Mouse (Mus musculus): ENCODE data around the gene Cirbp. TPM values are rescaled to one million over a fixed set of nuclear protein-coding genes. Genes with fewer than 3 reads are reported as not detected.

The Cirbp gene
- total RNA-seq, 1 experiment: 69.6 TPM

- TF ChIP-seq ZNF384 (IDR thresholded peaks at IDR 0.05; ENCODE audit: low read depth, low read length) (no peak), MAFK (IDR thresholded peaks at IDR 0.05; ENCODE audit: insufficient read depth, low read depth, low read length) (no peak), HCFC1 (IDR thresholded peaks at IDR 0.05; ENCODE audit: borderline replicate concordance, insufficient read depth, low read length) (no peak), ZC3H11A (IDR thresholded peaks at IDR 0.05; ENCODE audit: borderline replicate concordance, low read depth, low read length) (no peak), CHD2 (IDR thresholded peaks at IDR 0.05; ENCODE audit: low read depth, low read length) (no peak)
- Histone ChIP-seq H3K4me1 (ENCODE audit: control insufficient read depth in 2 of 2, insufficient read depth in 2 of 2, low read length in 2 of 2, poor library complexity in 1 of 2) (peaks cover 0 to 8% of the 10 kb centered on the region in 2 experiments; a peak in 1 of 4 replicates), H3K36me3 (ENCODE audit: control insufficient read depth, insufficient read depth, low read length, poor library complexity, severe bottlenecking) (no peaks in the 10 kb centered on the region), H3K9ac (ENCODE audit: insufficient read depth, low read depth, low read length, poor library complexity, severe bottlenecking) (no peak overlapping the region), H3K27ac (ENCODE audit: insufficient read depth, low read depth, low read length, poor library complexity, severe bottlenecking) (no peak overlapping the region), H3K4me3 (ENCODE audit: insufficient read depth in 1 of 2, low read depth in 1 of 2, low read length in 2 of 2, poor library complexity in 1 of 2, severe bottlenecking in 1 of 2) (no peak overlapping the region), H3K9me3 (ENCODE audit: control insufficient read depth, insufficient read depth, low read depth, low read length) (no peaks in the 10 kb centered on the region)
- DNase-seq (ENCODE audit: low read depth, low spot score): no peak
- in situ Hi-C loops (cut with MboI; ENCODE audit: low sequenced_read_pairs in 2 of 2, unreplicated experiment in 2 of 2): no loop called here
These were observed 15.0 kb downstream of the Cirbp start for GRCm38 (mm10) chr10:80180823-80181222.

- Histone ChIP-seq H3K4me3 (ENCODE audit: insufficient read depth in 1 of 2, low read depth in 1 of 2, low read length in 2 of 2, poor library complexity in 1 of 2, severe bottlenecking in 1 of 2) (no peak overlapping the region), H3K36me3 (ENCODE audit: control insufficient read depth, insufficient read depth, low read length, poor library complexity, severe bottlenecking) (no peaks in the 10 kb centered on the region), H3K9me3 (ENCODE audit: control insufficient read depth, insufficient read depth, low read depth, low read length) (no peaks in the 10 kb centered on the region), H3K9ac (ENCODE audit: insufficient read depth, low read depth, low read length, poor library complexity, severe bottlenecking) (no peak overlapping the region), H3K27ac (ENCODE audit: insufficient read depth, low read depth, low read length, poor library complexity, severe bottlenecking) (no peak overlapping the region), H3K4me1 (ENCODE audit: control insufficient read depth in 2 of 2, insufficient read depth in 2 of 2, low read length in 2 of 2, poor library complexity in 1 of 2) (peaks cover 2 to 16% of the 10 kb centered on the region in 2 experiments; a peak in 1 of 4 replicates)
- no peak for TF ChIP-seq MAFK (IDR thresholded peaks at IDR 0.05; ENCODE audit: insufficient read depth, low read depth, low read length)
- no peak for TF ChIP-seq HCFC1 (IDR thresholded peaks at IDR 0.05; ENCODE audit: borderline replicate concordance, insufficient read depth, low read length)
- TF ChIP-seq ZNF384 (IDR thresholded peaks at IDR 0.05; ENCODE audit: low read depth, low read length): no peak
- TF ChIP-seq CHD2 (IDR thresholded peaks at IDR 0.05; ENCODE audit: low read depth, low read length): no peak
- TF ChIP-seq ZC3H11A (IDR thresholded peaks at IDR 0.05; ENCODE audit: borderline replicate concordance, low read depth, low read length): no peak
- DNase-seq (ENCODE audit: low read depth, low spot score): no peak
- in situ Hi-C loops (cut with MboI; ENCODE audit: low sequenced_read_pairs in 2 of 2, unreplicated experiment in 2 of 2): no loop called here
These were observed 16.8 kb downstream of the Cirbp start for GRCm38 (mm10) chr10:80182547-80182946.

GRCm38 (mm10) chr10:80186649-80187048 is 20.9 kb downstream of the Cirbp start:
- H3K9me3 ChIP-seq (ENCODE audit: control insufficient read depth, insufficient read depth, low read depth, low read length): no peaks in the 10 kb centered on the region
- H3K9ac ChIP-seq (ENCODE audit: insufficient read depth, low read depth, low read length, poor library complexity, severe bottlenecking): no peak overlapping the region
- H3K27ac ChIP-seq (ENCODE audit: insufficient read depth, low read depth, low read length, poor library complexity, severe bottlenecking): no peak overlapping the region
- in situ Hi-C loops (cut with MboI; ENCODE audit: low sequenced_read_pairs in 2 of 2, unreplicated experiment in 2 of 2): no loop called here
- peaks cover 2 to 12% of the 10 kb centered on the region in 2 experiments; a peak in 1 of 4 replicates for H3K4me1 ChIP-seq (ENCODE audit: control insufficient read depth in 2 of 2, insufficient read depth in 2 of 2, low read length in 2 of 2, poor library complexity in 1 of 2)
- DNase-seq (ENCODE audit: low read depth, low spot score): no peak
- no peaks in the 10 kb centered on the region for H3K36me3 ChIP-seq (ENCODE audit: control insufficient read depth, insufficient read depth, low read length, poor library complexity, severe bottlenecking)
- TF ChIP-seq ZC3H11A (IDR thresholded peaks at IDR 0.05; ENCODE audit: borderline replicate concordance, low read depth, low read length) (no peak), ZNF384 (IDR thresholded peaks at IDR 0.05; ENCODE audit: low read depth, low read length) (no peak), CHD2 (IDR thresholded peaks at IDR 0.05; ENCODE audit: low read depth, low read length) (no peak), HCFC1 (IDR thresholded peaks at IDR 0.05; ENCODE audit: borderline replicate concordance, insufficient read depth, low read length) (no peak), MAFK (IDR thresholded peaks at IDR 0.05; ENCODE audit: insufficient read depth, low read depth, low read length) (no peak)
- H3K4me3 ChIP-seq (ENCODE audit: insufficient read depth in 1 of 2, low read depth in 1 of 2, low read length in 2 of 2, poor library complexity in 1 of 2, severe bottlenecking in 1 of 2): peak overlapping the region; percentile 25 to 32; a peak in 1 of 4 replicates

DNA sequence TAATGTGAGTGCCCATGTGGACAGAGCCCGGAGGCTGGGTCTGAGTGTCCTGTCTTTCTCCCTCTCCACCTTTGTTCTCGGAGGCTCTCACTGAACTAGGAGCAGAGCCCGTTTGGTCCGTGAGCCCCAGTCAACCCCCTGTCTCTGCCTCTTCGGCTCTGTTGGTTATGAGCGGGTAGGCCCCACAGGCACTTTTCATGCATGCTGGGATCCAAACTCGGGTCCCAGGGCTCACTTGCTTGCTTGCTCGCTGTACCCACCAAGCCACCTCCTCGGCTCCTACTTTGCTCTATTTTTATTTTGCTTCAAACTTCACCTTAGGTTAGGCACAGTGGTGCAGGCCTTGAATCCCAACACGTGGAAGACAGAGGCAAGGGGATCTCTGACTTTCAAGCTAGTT is 22.0 kb downstream of the Cirbp start:
- Histone ChIP-seq H3K4me3 (ENCODE audit: insufficient read depth in 1 of 2, low read depth in 1 of 2, low read length in 2 of 2, poor library complexity in 1 of 2, severe bottlenecking in 1 of 2) (no peak overlapping the region), H3K9me3 (ENCODE audit: control insufficient read depth, insufficient read depth, low read depth, low read length) (no peaks in the 10 kb centered on the region), H3K4me1 (ENCODE audit: control insufficient read depth in 2 of 2, insufficient read depth in 2 of 2, low read length in 2 of 2, poor library complexity in 1 of 2) (peaks cover 2 to 20% of the 10 kb centered on the region in 2 experiments; a peak in 2 of 4 replicates), H3K36me3 (ENCODE audit: control insufficient read depth, insufficient read depth, low read length, poor library complexity, severe bottlenecking) (no peaks in the 10 kb centered on the region), H3K9ac (ENCODE audit: insufficient read depth, low read depth, low read length, poor library complexity, severe bottlenecking) (no peak overlapping the region), H3K27ac (ENCODE audit: insufficient read depth, low read depth, low read length, poor library complexity, severe bottlenecking) (no peak overlapping the region)
- no peak for DNase-seq (ENCODE audit: low read depth, low spot score)
- in situ Hi-C loops (cut with MboI; ENCODE audit: low sequenced_read_pairs in 2 of 2, unreplicated experiment in 2 of 2): no loop called here
- TF ChIP-seq HCFC1 (IDR thresholded peaks at IDR 0.05; ENCODE audit: borderline replicate concordance, insufficient read depth, low read length) (no peak), ZC3H11A (IDR thresholded peaks at IDR 0.05; ENCODE audit: borderline replicate concordance, low read depth, low read length) (no peak), ZNF384 (IDR thresholded peaks at IDR 0.05; ENCODE audit: low read depth, low read length) (no peak), MAFK (IDR thresholded peaks at IDR 0.05; ENCODE audit: insufficient read depth, low read depth, low read length) (no peak), CHD2 (IDR thresholded peaks at IDR 0.05; ENCODE audit: low read depth, low read length) (no peak)

Measured in ES-E14 (cell line).